Mouse (Mus musculus) lung, postnatal 0 days (tissue): ENCODE measurements around the gene Gpr149.

Experiments used
- CTCF ChIP-seq: IDR thresholded peaks from 2 replicates; pipeline ENCODE4 v1.5.1; 2016; ENCODE audit warnings: antibody characterized with exemption, mild to moderate bottlenecking
- EP300 ChIP-seq: IDR thresholded peaks from 2 replicates; pipeline ENCODE4 v1.6.1; 2016; ENCODE audit warnings: antibody characterized with exemption, mild to moderate bottlenecking, control low read depth

DNA sequence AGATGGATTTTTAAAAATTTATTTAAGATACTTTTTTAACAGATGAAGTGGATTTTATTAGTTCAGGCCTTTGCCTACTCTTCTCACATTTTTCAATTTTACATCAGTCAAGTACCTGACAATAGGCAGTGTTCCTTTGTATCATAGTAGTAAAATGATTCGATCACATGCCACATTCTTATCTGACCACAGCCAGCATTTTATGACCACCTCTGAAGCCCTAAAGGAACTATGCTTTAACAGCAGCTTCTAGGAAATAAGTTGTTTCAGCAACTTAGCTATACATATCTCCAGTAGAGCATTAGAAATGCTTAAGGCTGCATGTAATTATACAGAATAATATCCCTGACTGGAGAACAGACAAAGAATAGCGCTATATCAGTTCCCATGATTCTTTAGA is 120.6 kb downstream of the Gpr149 start:
- TF ChIP-seq CTCF (no peak), EP300 (no peak)
